Comparison of ENCODE assay signal across 9 mouse cellular contexts in genomic region chr4:98106445-98107092, GRCm38 (mm10).
DNase-seq lines count a peak whose midpoint lies in the region; ATAC-seq and TF ChIP-seq lines count a peak whose summit lies in the region.
"Had no signal": no experiment of that assay in that cellular context is flagged by ENCODE, and none has a peak within 500 bp of the region (broad histone marks: within the 10 kb centered on the region; RNA-seq: fewer than 3 reads in every experiment).

No protein-coding gene starts in this region.

- no peak for TF ChIP-seq CTCF in MEL (IDR thresholded peaks at IDR 0.05 in 2 of 3, conservative IDR thresholded peaks at IDR 0.05 in 1 of 3; ENCODE audit: control insufficient read depth in 1 of 3, insufficient read depth in 1 of 3, low read depth in 2 of 3, low read length in 3 of 3, poor library complexity in 1 of 3, severe bottlenecking in 1 of 3)

- intact Hi-C loops in left cerebral cortex, postnatal 10 days (cut with DNase I) = no loop called here
- intact Hi-C loops in left cerebral cortex, postnatal 14 days (cut with DNase I) = loop anchor here (5.0 to 10.0 kb wide), 3 partner anchors 218 to 329 kb away; partner anchors contain the start of gene E130114P18Rik

- no peaks in the 10 kb centered on the region for H3K79me2 ChIP-seq in MEL (ENCODE audit: control insufficient read depth, insufficient read depth, low read length, poor library complexity)

- H3K27me3 ChIP-seq in MEL (ENCODE audit: control insufficient read depth in 1 of 2, insufficient read depth in 2 of 2, low read length in 2 of 2) = no peaks in the 10 kb centered on the region
- no peaks in the 10 kb centered on the region for H3K27me3 ChIP-seq in limb, embryonic 15.5 days

- WGBS in limb, embryonic 15.5 days = 6% methylated on average over 14 of the region's 14 CpGs

- peak overlapping the region; percentile 37 for H3K4me2 ChIP-seq in limb, embryonic 15.5 days

- peaks cover 0 to 29% of the 10 kb centered on the region in 2 experiments; a peak in 2 of 4 replicates for H3K36me3 ChIP-seq in MEL (ENCODE audit: control insufficient read depth in 1 of 2, insufficient read depth in 2 of 2, low read length in 2 of 2)
- no peaks in the 10 kb centered on the region for H3K36me3 ChIP-seq in limb, embryonic 15.5 days

- no peak overlapping the region for H3K4me3 ChIP-seq in MEL (ENCODE audit: control insufficient read depth in 1 of 2, insufficient read depth in 1 of 2, low read depth in 2 of 2, low read length in 2 of 2)
- H3K4me3 ChIP-seq in limb, embryonic 15.5 days = peak overlapping the region; percentile 16; the same call in 1 of the 2 replicates

- TF ChIP-seq POLR2A in MEL (IDR thresholded peaks at IDR 0.05; ENCODE audit: control insufficient read depth in 1 of 2, insufficient read depth in 1 of 2, low read depth in 1 of 2, low read length in 2 of 2, poor library complexity in 1 of 2) = no peak

- DNase-seq in adrenal gland, postnatal 14 days = peak; percentile 31
- no peak for DNase-seq in adrenal gland, adult 2 months
- no peak for DNase-seq in MEL (ENCODE audit: low read depth, low spot score)
- peak; percentile 94 for DNase-seq in forelimb bud, embryonic 11.5 days (ENCODE audit: low read depth, low spot score)
- no peak for DNase-seq in left cerebral cortex, postnatal 10 days (ENCODE audit: extremely low spot score in 1 of 2, low spot score in 2 of 2)
- no peak for DNase-seq in layer of hippocampus, adult 18-20 months (ENCODE audit: low spot score in 2 of 2)
- DNase-seq in left cerebral cortex, postnatal 14 days (ENCODE audit: low spot score in 2 of 2) = no peak
- DNase-seq: lung, adult 18-20 months had no signal

- no peak for TF ChIP-seq EP300 in MEL (IDR thresholded peaks at IDR 0.05; ENCODE audit: low read depth in 1 of 2, low read length in 2 of 2)

- H3K9me3 ChIP-seq in MEL (replicated peaks; ENCODE audit: insufficient read depth, low read length) = no peaks in the 10 kb centered on the region
- no peaks in the 10 kb centered on the region for H3K9me3 ChIP-seq in limb, embryonic 15.5 days

- no peak overlapping the region for H3K9ac ChIP-seq in MEL (ENCODE audit: control insufficient read depth, low read depth, low read length, poor library complexity, severe bottlenecking)
- H3K9ac ChIP-seq in limb, embryonic 15.5 days = no peak overlapping the region

- no peak for TF ChIP-seq RAD21 in MEL (IDR thresholded peaks at IDR 0.05; ENCODE audit: low read depth, low read length)

- H3K4me1 ChIP-seq in MEL (ENCODE audit: control insufficient read depth in 1 of 2, insufficient read depth in 2 of 2, low read length in 2 of 2) = no peaks in the 10 kb centered on the region
- H3K4me1 ChIP-seq in limb, embryonic 15.5 days = peaks cover 72% of the 10 kb centered on the region

- ATAC-seq in limb, embryonic 15.5 days (ENCODE audit: insufficient number of reproducible peaks, low FRiP score, low TSS enrichment, low read depth) = no peak

- no peak overlapping the region for H3K27ac ChIP-seq in MEL (ENCODE audit: control insufficient read depth, low read depth, low read length)
- peak overlapping the region; percentile 74 for H3K27ac ChIP-seq in limb, embryonic 15.5 days

TF ChIP-seq in MEL, 35 proteins besides CTCF, POLR2A, EP300 and RAD21:
- TF ChIP-seq SIN3A (IDR thresholded peaks at IDR 0.05; ENCODE audit: low read length) (no peak), MAFK (IDR thresholded peaks at IDR 0.05; ENCODE audit: borderline replicate concordance, low read depth, low read length) (peak; percentile 93), KAT2A (conservative IDR thresholded peaks at IDR 0.05; ENCODE audit: low read depth, low read length) (no peak), MYC (IDR thresholded peaks at IDR 0.05; ENCODE audit: low read depth, low read length) (no peak), TAL1 (IDR thresholded peaks at IDR 0.05; ENCODE audit: low read length) (no peak), POLR2AphosphoS5 (IDR thresholded peaks at IDR 0.05; ENCODE audit: borderline replicate concordance, low read depth, low read length) (no peak)

Comparison
In these comparisons a context has a peak if more than half of its experiments do, and no peak if none do; other contexts are left out.
1. DNase-seq: peak in adrenal gland, postnatal 14 days (single experiment) and forelimb bud, embryonic 11.5 days (single experiment); none in adrenal gland, adult 2 months (single experiment), MEL (single experiment), left cerebral cortex, postnatal 10 days (0 of 2), layer of hippocampus, adult 18-20 months (0 of 2) and left cerebral cortex, postnatal 14 days (0 of 2).